Mouse (Mus musculus): ENCODE measurements around the gene Zfr2. TPM values are rescaled to one million over a fixed set of nuclear protein-coding genes. Genes with fewer than 3 reads are reported as not detected.

Zfr2 gene
- polyA plus RNA-seq, 1 experiment from 2014 or later = 2.1 TPM

- WGBS = 35% methylated on average over 6 of the region's 6 CpGs
- no peaks in the 10 kb centered on the region; the same call in 1 of the 2 replicates for H3K4me1 ChIP-seq (replicated peaks; ENCODE audit: control insufficient read depth, insufficient read depth)
Measured at GRCm38 (mm10) chr10:81288601-81289000, 55.6 kb downstream of the Zfr2 start.

GRCm38 (mm10) chr10:81289278-81289677 lies 56.3 kb downstream of the Zfr2 start:
- Histone ChIP-seq H3K4me2 (replicated peaks; ENCODE audit: low read depth) (peak overlapping the region; percentile 54), H3K4me3 (ENCODE audit: low read depth, low read length) (peak overlapping the region; percentile 45), H3K27me3 (ENCODE audit: control insufficient read depth, insufficient read depth, low read length) (no peaks in the 10 kb centered on the region), H3K4me1 (replicated peaks; ENCODE audit: control insufficient read depth, insufficient read depth) (peaks cover 7% of the 10 kb centered on the region; the same call in 1 of the 2 replicates), H3K9me3 (ENCODE audit: control insufficient read depth, low read length) (no peaks in the 10 kb centered on the region), H3K9ac (ENCODE audit: low read length) (0 out of 2 replicates have a peak overlapping the region, but pooled peaks have one; percentile 4), H3K36me3 (ENCODE audit: control insufficient read depth, insufficient read depth, low read length) (no peaks in the 10 kb centered on the region), H3K27ac (replicated peaks) (peak overlapping the region; percentile 94)
- ATAC-seq (ENCODE audit: low FRiP score, low TSS enrichment) = peak; percentile 5; the same call in 1 of the 2 replicates
- no peak for TF ChIP-seq EP300 (optimal IDR thresholded peaks at IDR 0.05)
- peak; percentile 91 for TF ChIP-seq CTCF (IDR thresholded peaks at IDR 0.05; ENCODE audit: low read depth)
- DNase-seq (ENCODE audit: low spot score) = peak; percentile 80
- WGBS = 3% methylated on average over 7 of the region's 7 CpGs

More at GRCm38 (mm10) chr10:81288601-81289000, 55.6 kb downstream of the Zfr2 start:
- TF ChIP-seq CTCF (IDR thresholded peaks at IDR 0.05; ENCODE audit: low read depth) (peak; percentile 74), EP300 (optimal IDR thresholded peaks at IDR 0.05) (no peak)
- Histone ChIP-seq H3K9me3 (ENCODE audit: control insufficient read depth, low read length) (no peaks in the 10 kb centered on the region), H3K27ac (replicated peaks) (peak overlapping the region; percentile 41), H3K9ac (ENCODE audit: low read length) (no peak overlapping the region), H3K36me3 (ENCODE audit: control insufficient read depth, insufficient read depth, low read length) (no peaks in the 10 kb centered on the region), H3K4me2 (replicated peaks; ENCODE audit: low read depth) (peak overlapping the region; percentile 38), H3K27me3 (ENCODE audit: control insufficient read depth, insufficient read depth, low read length) (no peaks in the 10 kb centered on the region), H3K4me3 (ENCODE audit: low read depth, low read length) (no peak overlapping the region; the same call in 1 of the 2 replicates)
- ATAC-seq (ENCODE audit: low FRiP score, low TSS enrichment) = no peak
- no peak for DNase-seq (ENCODE audit: low spot score)

GRCm38 (mm10) chr10:81289811-81290210 lies 56.9 kb downstream of the Zfr2 start:
- DNase-seq (ENCODE audit: low spot score) (peak; percentile 89), ATAC-seq (ENCODE audit: low FRiP score, low TSS enrichment) (peak; percentile 19; the same call in 1 of the 2 replicates)
- Histone ChIP-seq H3K27me3 (ENCODE audit: control insufficient read depth, insufficient read depth, low read length) (no peaks in the 10 kb centered on the region), H3K36me3 (ENCODE audit: control insufficient read depth, insufficient read depth, low read length) (no peaks in the 10 kb centered on the region), H3K4me2 (replicated peaks; ENCODE audit: low read depth) (peak overlapping the region; percentile 54), H3K4me3 (ENCODE audit: low read depth, low read length) (peak overlapping the region; percentile 45; the same call in 1 of the 2 replicates), H3K27ac (replicated peaks) (peak overlapping the region; percentile 94), H3K9me3 (ENCODE audit: control insufficient read depth, low read length) (no peaks in the 10 kb centered on the region), H3K4me1 (replicated peaks; ENCODE audit: control insufficient read depth, insufficient read depth) (peaks cover 7% of the 10 kb centered on the region; the same call in 1 of the 2 replicates), H3K9ac (ENCODE audit: low read length) (peak overlapping the region; percentile 67; the same call in 1 of the 2 replicates)
- WGBS = 39% methylated on average over 14 of the region's 14 CpGs
- no peak for TF ChIP-seq CTCF (IDR thresholded peaks at IDR 0.05; ENCODE audit: low read depth)
- TF ChIP-seq EP300 (optimal IDR thresholded peaks at IDR 0.05) = no peak

GRCm38 (mm10) chr10:81290698-81291460 lies 57.9 kb downstream of the Zfr2 start:
- Histone ChIP-seq H3K4me1 (replicated peaks; ENCODE audit: control insufficient read depth, insufficient read depth) (peaks cover 7% of the 10 kb centered on the region), H3K27ac (replicated peaks) (peak overlapping the region; percentile 94), H3K27me3 (ENCODE audit: control insufficient read depth, insufficient read depth, low read length) (no peaks in the 10 kb centered on the region), H3K9ac (ENCODE audit: low read length) (peak overlapping the region; percentile 67), H3K9me3 (ENCODE audit: control insufficient read depth, low read length) (no peaks in the 10 kb centered on the region), H3K4me3 (ENCODE audit: low read depth, low read length) (peak overlapping the region; percentile 45), H3K36me3 (ENCODE audit: control insufficient read depth, insufficient read depth, low read length) (no peaks in the 10 kb centered on the region), H3K4me2 (replicated peaks; ENCODE audit: low read depth) (peak overlapping the region; percentile 54)
- no peak for TF ChIP-seq EP300 (optimal IDR thresholded peaks at IDR 0.05)
- no peak for TF ChIP-seq CTCF (IDR thresholded peaks at IDR 0.05; ENCODE audit: low read depth)
- WGBS = 22% methylated on average over 24 of the region's 24 CpGs
- ATAC-seq (ENCODE audit: low FRiP score, low TSS enrichment) (peak; percentile 37), DNase-seq (ENCODE audit: low spot score) (peak; percentile 89)

GRCm38 (mm10) chr10:81291511-81292104 lies 58.7 kb downstream of the Zfr2 start, which contains the start of gene Tjp3:
Gene Tjp3, minus strand, starts transcription at chr10:81291581.
- Histone ChIP-seq H3K4me2 (replicated peaks; ENCODE audit: low read depth) (peak within 1 kb of the TSS; percentile 54), H3K4me3 (ENCODE audit: low read depth, low read length) (peak within 1 kb of the TSS; percentile 45), H3K27me3 (ENCODE audit: control insufficient read depth, insufficient read depth, low read length) (no peaks in the 10 kb centered on the region), H3K36me3 (ENCODE audit: control insufficient read depth, insufficient read depth, low read length) (no peaks in the 10 kb centered on the region), H3K9ac (ENCODE audit: low read length) (peak within 1 kb of the TSS; percentile 67), H3K27ac (replicated peaks) (peak within 1 kb of the TSS; percentile 94), H3K9me3 (ENCODE audit: control insufficient read depth, low read length) (no peaks in the 10 kb centered on the region), H3K4me1 (replicated peaks; ENCODE audit: control insufficient read depth, insufficient read depth) (peaks cover 7% of the 10 kb centered on the region)
- WGBS = 55% methylated on average over 9 of the region's 9 CpGs
- TF ChIP-seq CTCF (IDR thresholded peaks at IDR 0.05; ENCODE audit: low read depth) (no peak), EP300 (optimal IDR thresholded peaks at IDR 0.05) (no peak)
- no peak for DNase-seq (ENCODE audit: low spot score)
- no peak for ATAC-seq (ENCODE audit: low FRiP score, low TSS enrichment)

Measured in stomach, postnatal 0 days (tissue).